Mouse (Mus musculus) liver (tissue): ENCODE results near the gene BC003965.

Experiments
- DNase-seq: peaks from one replicate; pipeline ENCODE4 v3.0.0-alpha.2; 2020; ENCODE audit warnings: mixed read lengths

The BC003965 gene

DNA sequence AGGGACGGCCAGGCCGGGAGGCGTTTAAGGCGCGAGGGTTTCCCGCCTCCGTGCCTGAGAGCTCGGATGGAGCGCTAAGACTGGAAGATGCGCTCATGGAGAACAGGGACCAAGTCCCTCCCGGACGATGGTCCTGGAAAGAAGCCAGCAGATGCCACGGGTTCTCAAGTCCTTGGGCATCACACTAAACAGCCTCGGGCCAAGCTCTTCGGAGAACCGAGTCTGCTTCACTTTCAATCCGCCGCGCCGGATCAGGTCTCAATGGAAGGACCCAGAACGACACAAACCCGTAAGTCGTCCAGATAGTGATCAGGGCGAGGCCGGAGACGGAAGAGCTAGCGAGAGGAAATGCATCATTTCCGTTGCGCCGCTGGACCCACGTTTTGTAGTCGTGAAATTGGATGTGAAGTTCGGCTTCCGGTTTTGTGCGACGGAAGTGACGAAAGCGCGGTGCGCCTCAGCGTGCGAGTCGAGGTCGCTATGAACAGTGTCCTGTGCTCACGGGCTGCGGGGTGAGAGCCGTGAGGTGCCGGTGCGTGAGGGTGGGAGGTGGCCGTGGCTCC is at the start of gene BC003965:
Gene BC003965 (plus strand): TSS at position 426 of the 563 bp plus-strand sequence.
- DNase-seq: peak; percentile 94

DNA sequence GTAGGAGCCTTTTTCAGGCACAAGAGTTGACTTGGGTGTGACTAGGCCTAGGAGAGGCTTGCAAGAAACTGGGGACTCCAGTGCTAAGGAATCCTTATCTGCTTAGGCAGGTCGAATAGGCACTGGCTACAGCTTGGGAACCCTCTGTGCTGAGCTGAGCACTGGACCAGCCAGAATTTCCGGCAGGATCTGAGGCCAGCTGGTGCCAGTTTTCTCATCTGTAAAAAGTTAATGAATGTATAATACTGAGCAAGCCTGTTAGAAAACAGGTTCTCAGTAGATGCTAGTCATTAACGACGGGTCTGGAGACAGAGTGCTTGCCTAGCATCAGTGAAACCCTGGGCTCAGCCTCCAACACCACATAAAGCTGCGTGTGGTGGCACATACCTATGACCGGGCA is 48.7 kb upstream of the BC003965 start:
- DNase-seq: no peak

DNA sequence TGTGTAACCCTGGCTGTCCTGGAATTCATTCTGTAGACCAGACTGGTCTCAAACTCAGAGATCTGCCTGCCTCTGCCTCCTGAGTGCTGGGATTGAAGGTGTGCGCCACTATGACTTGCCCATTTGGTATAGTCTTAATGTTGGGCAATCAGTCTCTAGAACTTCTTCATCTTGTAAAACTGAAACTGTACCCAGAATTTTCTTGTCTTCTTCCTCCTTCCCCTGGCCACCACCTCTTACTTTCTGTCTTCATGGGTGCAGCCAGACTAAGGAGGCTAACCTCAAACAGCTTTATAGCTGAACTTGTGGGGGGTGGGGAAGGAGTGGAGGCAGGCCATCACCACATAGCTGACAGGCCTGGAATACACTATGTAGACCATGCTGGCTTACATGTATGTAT is 45.6 kb upstream of the BC003965 start:
- DNase-seq: no peak

DNA sequence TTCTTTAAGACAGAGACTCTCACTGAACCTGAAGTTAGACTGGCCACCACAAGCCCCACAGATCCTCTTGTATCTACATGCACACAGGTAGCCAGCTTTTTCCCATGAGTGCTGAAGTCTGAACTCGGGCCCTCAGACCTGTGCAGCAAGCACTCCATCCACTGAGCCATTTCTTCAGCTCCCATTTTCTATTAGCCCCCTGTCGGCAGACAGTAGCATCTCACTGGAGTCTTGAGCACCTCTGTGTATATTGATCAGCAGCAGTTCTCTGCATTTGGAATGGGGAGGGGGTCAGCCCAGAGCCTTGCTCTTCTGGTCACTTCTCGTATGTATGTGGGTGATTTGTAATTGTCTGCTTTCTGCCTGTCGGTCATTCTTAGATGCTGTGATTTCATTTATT is 44.4 kb upstream of the BC003965 start:
- no peak for DNase-seq

- no peak for DNase-seq
Observed at GRCm38 (mm10) chr17:25162161-25162560, 22.2 kb upstream of the BC003965 start, which contains the start of gene Ccdc154. Ccdc154 (plus strand) TSS chr17:25162461.

DNA sequence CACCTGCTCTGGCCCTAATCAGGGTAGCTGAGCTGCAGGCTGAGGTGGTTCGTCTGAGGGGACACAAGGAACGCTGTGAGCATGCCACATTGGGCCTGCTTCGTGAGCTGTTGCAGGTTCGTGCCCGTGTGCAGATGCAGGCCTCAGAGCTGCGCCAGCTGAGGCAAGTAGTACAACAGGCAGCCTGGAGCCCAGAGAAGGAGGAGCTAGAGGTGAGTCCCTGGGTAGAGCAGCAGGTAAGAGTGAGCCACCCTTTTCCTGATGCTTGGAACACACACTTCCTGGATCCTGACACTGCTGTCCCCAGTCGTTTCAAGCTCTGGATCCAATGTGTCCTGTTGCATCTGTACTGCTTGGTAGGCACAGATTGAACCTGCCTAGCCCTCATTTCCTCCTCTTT is 21.0 kb upstream of the BC003965 start:
- DNase-seq: no peak

- no peak for DNase-seq
Observed at GRCm38 (mm10) chr17:25164770-25165169, 19.6 kb upstream of the BC003965 start.

GRCm38 (mm10) chr17:25165970-25166671 is 18.2 kb upstream of the BC003965 start:
- no peak for DNase-seq

- no peak for DNase-seq
Observed at GRCm38 (mm10) chr17:25169706-25170105, 14.6 kb upstream of the BC003965 start.

GRCm38 (mm10) chr17:25172558-25172957 is 11.8 kb upstream of the BC003965 start:
- DNase-seq: no peak

DNA sequence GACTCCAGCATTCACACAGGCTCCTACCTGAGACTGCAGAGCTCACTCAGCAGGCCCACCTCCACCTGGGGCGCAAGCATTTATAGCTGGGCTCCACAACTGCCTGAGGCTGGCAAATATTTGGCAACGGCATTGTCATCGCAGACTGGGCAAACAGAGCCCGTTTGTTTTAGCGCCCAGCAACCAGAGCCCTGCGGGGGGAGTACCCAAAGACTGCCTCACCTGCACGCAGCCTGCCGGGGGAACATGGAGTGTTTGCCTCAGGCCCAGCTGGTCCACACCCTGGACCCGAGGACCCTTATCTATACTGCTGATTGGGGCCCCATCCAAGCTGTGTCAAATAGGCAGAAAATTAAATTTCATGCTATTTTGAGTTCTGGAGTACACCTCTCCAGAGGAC is 8.9 kb upstream of the BC003965 start, which contains the start of gene Gm38655:
Gene Gm38655 (minus strand): TSS at position 61 of the 400 bp plus-strand sequence.
- DNase-seq: no peak

GRCm38 (mm10) chr17:25183232-25183631 is 1.1 kb upstream of the BC003965 start:
- no peak for DNase-seq

- no peak for DNase-seq
Observed at GRCm38 (mm10) chr17:25184961-25185360, 607 bp downstream of the BC003965 start.

DNA sequence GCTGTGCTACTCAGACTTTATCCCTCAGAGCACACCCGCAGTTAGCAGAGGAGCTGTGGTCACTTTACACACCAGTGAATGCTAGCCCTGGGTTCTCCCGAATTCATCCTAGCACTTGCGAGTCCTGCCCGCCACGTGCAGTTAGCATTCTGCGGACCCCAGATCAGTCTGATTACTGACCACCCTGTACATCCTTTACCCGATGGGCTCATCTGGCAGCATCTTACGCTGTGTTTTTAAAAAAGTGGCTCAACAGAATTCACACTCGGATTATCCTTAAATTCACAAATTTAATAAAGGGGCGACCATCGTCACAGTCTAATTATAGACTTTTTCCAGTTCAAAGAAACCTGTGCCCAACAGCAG is 3.4 kb downstream of the BC003965 start:
- DNase-seq: no peak

GRCm38 (mm10) chr17:25188150-25189031 is 4.0 kb downstream of the BC003965 start, which contains the start of gene Unkl:
Unkl (plus strand) TSS chr17:25188397.
- peak; percentile 75 for DNase-seq

DNA sequence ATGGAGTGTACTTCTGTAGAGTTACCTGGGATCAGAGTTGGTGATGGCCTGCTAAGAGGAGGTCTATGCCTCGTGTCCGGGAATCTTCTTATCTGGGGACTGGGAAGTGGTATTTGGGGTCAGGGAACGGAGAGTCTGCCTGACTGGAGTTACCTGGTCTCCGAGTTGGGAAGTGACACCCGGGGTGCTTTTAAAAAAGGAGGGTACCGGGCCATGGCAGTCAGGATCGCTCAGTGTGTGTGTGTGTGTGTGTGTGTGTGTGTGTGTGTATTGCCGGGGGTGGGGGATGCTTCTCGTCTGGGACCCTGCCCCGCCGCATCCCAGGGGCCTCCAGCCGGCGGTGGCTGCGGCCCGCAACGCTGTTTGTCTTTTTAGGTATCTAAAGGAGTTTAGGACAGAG is 4.7 kb downstream of the BC003965 start:
- DNase-seq: no peak

DNA sequence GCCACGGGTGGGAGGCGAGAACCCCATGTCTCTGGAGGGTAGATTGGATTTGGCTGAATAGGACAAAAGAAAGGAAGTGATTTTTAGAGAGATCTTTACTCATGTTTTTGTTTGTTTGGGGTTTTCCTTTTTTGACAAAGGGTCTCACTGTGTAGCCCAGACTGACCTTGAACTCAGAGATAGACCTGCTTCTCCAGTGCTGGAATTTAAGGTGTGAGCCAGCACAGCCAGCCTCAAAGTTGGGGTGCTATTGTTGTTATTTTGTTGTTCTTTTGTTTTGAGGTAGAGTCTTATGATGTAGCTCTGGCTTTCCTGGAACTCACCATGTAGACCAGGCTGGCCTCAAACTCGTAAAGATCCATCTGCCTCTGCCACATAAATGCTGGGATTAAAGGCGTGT is 18.0 kb downstream of the BC003965 start:
- no peak for DNase-seq

GRCm38 (mm10) chr17:25210006-25210405 is 25.7 kb downstream of the BC003965 start:
- no peak for DNase-seq

GRCm38 (mm10) chr17:25210680-25211466 is 26.5 kb downstream of the BC003965 start:
- no peak for DNase-seq

DNA sequence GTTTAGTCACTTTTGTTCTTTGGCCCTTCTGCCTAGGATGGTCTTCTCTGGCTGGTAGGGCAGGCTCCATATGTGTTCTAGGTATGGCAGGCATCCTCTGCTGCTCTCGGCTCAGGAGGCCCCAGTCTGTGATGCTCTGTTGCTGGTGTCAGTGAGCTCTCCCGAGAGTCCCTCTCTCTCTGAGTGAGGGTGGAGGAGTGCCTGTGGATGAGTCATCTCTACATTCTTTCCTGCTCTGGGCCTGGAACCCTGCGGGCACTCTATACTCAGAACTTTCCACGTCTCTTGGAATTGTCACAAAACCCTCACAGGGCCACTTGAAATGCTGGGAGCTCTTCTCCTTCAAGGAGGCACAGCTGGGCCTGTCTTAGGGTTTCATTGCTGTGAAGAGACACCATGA is 27.4 kb downstream of the BC003965 start:
- DNase-seq: no peak

DNA sequence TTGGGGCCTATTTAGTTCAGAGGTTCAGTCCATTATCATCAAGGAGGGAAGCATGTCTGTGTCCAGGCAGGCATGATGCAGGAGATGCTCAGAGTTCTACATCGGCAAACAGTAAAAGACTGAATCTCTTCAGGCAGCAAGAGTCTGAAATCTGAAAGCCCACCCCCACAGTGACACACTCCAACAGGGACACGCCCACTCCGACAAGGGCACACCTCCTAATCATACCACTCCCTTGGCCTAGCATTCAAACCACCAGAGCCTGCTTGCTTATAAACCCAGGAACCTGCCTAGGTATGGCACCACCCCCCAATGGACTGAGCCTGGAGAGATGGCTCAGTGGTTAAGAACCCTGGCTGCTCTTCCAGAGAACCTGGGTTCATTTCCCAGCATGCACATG is 31.1 kb downstream of the BC003965 start:
- DNase-seq: no peak

DNA sequence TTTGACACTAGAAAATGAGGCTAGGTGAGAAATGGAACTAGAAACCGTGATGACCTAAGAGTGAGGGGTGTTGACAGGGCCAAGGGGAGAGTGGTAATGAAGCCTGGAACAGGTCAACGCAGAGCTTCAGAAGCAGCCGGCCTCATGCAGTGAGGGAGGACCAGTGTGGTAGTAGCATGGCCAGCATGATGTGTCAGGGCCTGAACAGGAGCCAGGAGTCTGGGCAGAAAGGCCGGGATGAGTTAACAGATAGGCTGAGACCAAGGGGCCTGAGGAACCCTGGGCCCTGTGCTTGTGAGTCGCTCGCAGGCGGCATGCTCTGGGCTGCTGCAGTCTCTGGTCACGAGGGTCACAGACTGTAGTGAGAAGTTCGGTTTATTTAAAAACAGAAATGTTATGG is 34.6 kb downstream of the BC003965 start:
- DNase-seq: no peak
